In genomic region chr16:74517374-74517773, GRCm38 (mm10) we compare ENCODE assay signal across 30 mouse cellular contexts.
DNase-seq lines count a peak whose midpoint lies in the region; ATAC-seq lines count a peak whose summit lies in the region.
"Had no signal": no experiment of that assay in that cellular context is flagged by ENCODE, and none has a peak within 500 bp of the region (broad histone marks: within the 10 kb centered on the region; RNA-seq: fewer than 3 reads in every experiment).

No protein-coding gene starts in this region.

- no peak overlapping the region for H3K27ac ChIP-seq in lung, embryonic 15.5 days
- H3K27ac ChIP-seq in midbrain, embryonic 10.5 days (replicated peaks) = no peak overlapping the region
- H3K27ac ChIP-seq: embryonic facial prominence, embryonic 10.5 days; embryonic facial prominence, embryonic 13.5 days; forebrain, embryonic 12.5 days; forebrain, embryonic 15.5 days; heart, embryonic 13.5 days; hindbrain, embryonic 12.5 days; hindbrain, embryonic 15.5 days had no signal

- H3K27me3 ChIP-seq in lung, embryonic 15.5 days = no peaks in the 10 kb centered on the region
- no peaks in the 10 kb centered on the region for H3K27me3 ChIP-seq in midbrain, embryonic 10.5 days (ENCODE audit: low read depth, poor library complexity, severe bottlenecking)
- H3K27me3 ChIP-seq: CH12.LX; embryonic facial prominence, embryonic 13.5 days; forebrain, embryonic 12.5 days; forebrain, embryonic 15.5 days; heart, embryonic 13.5 days; hindbrain, embryonic 12.5 days; hindbrain, embryonic 15.5 days had no signal

- DNase-seq in layer of hippocampus, adult 9-11 months = peak; percentile 8
- no peak for DNase-seq in layer of hippocampus, adult 9-10 months (ENCODE audit: low spot score)
- no peak for DNase-seq in lung, postnatal 4 days
- peak; percentile 25 for DNase-seq in 416B (ENCODE audit: low read depth)
- peak; percentile 1 for DNase-seq in lung, postnatal 25 days (ENCODE audit: low spot score)
- DNase-seq in midbrain, embryonic 10.5 days (ENCODE audit: low spot score) = no peak
- DNase-seq in thymus, postnatal 36 days = no peak
- DNase-seq: adrenal gland, adult 8-10 months; adrenal gland, postnatal 25 days; B cell, adult 2 months; cerebellum, adult 11-12 months; cerebellum, adult 8-10 months; cerebellum, postnatal 10 days; cerebellum, postnatal 36 days; embryo, embryonic 11 days; gastrocnemius, postnatal 25 days; heart, adult 18-20 months; heart, postnatal 14 days; heart, postnatal 4 days had no signal

- peak; percentile 90; the same call in 1 of the 2 replicates for ATAC-seq in lung, embryonic 15.5 days (ENCODE audit: borderline replicate concordance, extremely low read depth, low FRiP score, low TSS enrichment)
- ATAC-seq: forebrain, embryonic 15.5 days had no signal

- H3K4me3 ChIP-seq in lung, embryonic 15.5 days = no peak overlapping the region
- H3K4me3 ChIP-seq in midbrain, embryonic 10.5 days = no peak overlapping the region
- H3K4me3 ChIP-seq: embryonic facial prominence, embryonic 10.5 days; embryonic facial prominence, embryonic 13.5 days; erythroblast, embryonic 14.5 days; forebrain, embryonic 12.5 days; forebrain, embryonic 15.5 days; heart, embryonic 13.5 days; hindbrain, embryonic 12.5 days; hindbrain, embryonic 15.5 days had no signal

- no peaks in the 10 kb centered on the region for H3K4me1 ChIP-seq in lung, embryonic 15.5 days
- H3K4me1 ChIP-seq in midbrain, embryonic 10.5 days = no peaks in the 10 kb centered on the region
- H3K4me1 ChIP-seq: embryonic facial prominence, embryonic 13.5 days; forebrain, embryonic 12.5 days; forebrain, embryonic 15.5 days; hindbrain, embryonic 12.5 days; hindbrain, embryonic 15.5 days had no signal

- H3K36me3 ChIP-seq in lung, embryonic 15.5 days = no peaks in the 10 kb centered on the region
- no peaks in the 10 kb centered on the region for H3K36me3 ChIP-seq in midbrain, embryonic 10.5 days
- H3K36me3 ChIP-seq: embryonic facial prominence, embryonic 10.5 days; embryonic facial prominence, embryonic 13.5 days; forebrain, embryonic 12.5 days; forebrain, embryonic 15.5 days; G1E; heart, embryonic 13.5 days; hindbrain, embryonic 12.5 days; hindbrain, embryonic 15.5 days had no signal

- WGBS in lung, embryonic 15.5 days = 38% methylated on average over 4 of the region's 4 CpGs
- 93% methylated on average over 4 of the region's 4 CpGs for WGBS in midbrain, embryonic 10.5 days

- H3K9ac ChIP-seq in lung, embryonic 15.5 days = no peak overlapping the region
- H3K9ac ChIP-seq: embryonic facial prominence, embryonic 13.5 days; forebrain, embryonic 12.5 days; forebrain, embryonic 15.5 days; heart, embryonic 13.5 days; hindbrain, embryonic 12.5 days; hindbrain, embryonic 15.5 days had no signal

- no peaks in the 10 kb centered on the region for H3K9me3 ChIP-seq in lung, embryonic 15.5 days
- H3K9me3 ChIP-seq in midbrain, embryonic 10.5 days (replicated peaks) = no peaks in the 10 kb centered on the region
- H3K9me3 ChIP-seq: embryonic facial prominence, embryonic 10.5 days; embryonic facial prominence, embryonic 13.5 days; forebrain, embryonic 12.5 days; forebrain, embryonic 15.5 days; heart, embryonic 13.5 days; hindbrain, embryonic 12.5 days; hindbrain, embryonic 15.5 days had no signal

- no peak overlapping the region for H3K4me2 ChIP-seq in lung, embryonic 15.5 days
- H3K4me2 ChIP-seq: embryonic facial prominence, embryonic 13.5 days; forebrain, embryonic 12.5 days; forebrain, embryonic 15.5 days; heart, embryonic 13.5 days; hindbrain, embryonic 12.5 days; hindbrain, embryonic 15.5 days had no signal

Comparison
In these comparisons a context has a peak if more than half of its experiments do, and no peak if none do; other contexts are left out.
1. DNase-seq: peak in layer of hippocampus, adult 9-11 months (single experiment), 416B (single experiment) and lung, postnatal 25 days (single experiment); none in layer of hippocampus, adult 9-10 months (single experiment), lung, postnatal 4 days (0 of 2), midbrain, embryonic 10.5 days (single experiment) and thymus, postnatal 36 days (0 of 2).